Mouse (Mus musculus) kidney, adult 2 months (tissue): ENCODE results near the gene Yif1a.

Source experiments
- CTCF ChIP-seq: fragments of 200-500 bp; conservative IDR thresholded peaks from 2 replicates; pipeline ENCODE4 v1.5.1; 2011; ENCODE audit warnings: low read depth, mild to moderate bottlenecking, control low read depth, low read length, moderate library complexity, mixed read lengths; ENCODE audit not compliant: insufficient read depth, insufficient read length
- POLR2A ChIP-seq: fragments of 200-500 bp; IDR thresholded peaks from one replicate; pipeline ENCODE4 v1.6.1; 2011; ENCODE audit warnings: low read depth, low read length, control low read depth

- TF ChIP-seq CTCF, result no peak
- TF ChIP-seq POLR2A, result no peak
These were observed 19.6 kb upstream of the Yif1a start for GRCm38 (mm10) chr19:5068570-5069234.
